Mouse (Mus musculus): ENCODE data around the gene Mapkapk3. TPM values are rescaled to one million over a fixed set of nuclear protein-coding genes. Genes with fewer than 3 reads are reported as not detected.
A peak's percentile ranks its signal among the peaks of the same experiment; 100 is the strongest.

Gene Mapkapk3
- total RNA-seq, 2 experiments from 2014 or later = 32.6 to 48.1 TPM

- Histone ChIP-seq H3K27ac (peak overlapping the region; percentile 87), H3K4me3 (peak overlapping the region; percentile 6)
- DNase-seq = peak; percentile 84
- TF ChIP-seq CTCF (IDR thresholded peaks at IDR 0.05) = peak; percentile 28; the same call in 1 of the 2 replicates
- intact Hi-C loops (cut with DNase I) = loop anchor here (2.0 to 5.0 kb wide), 2 partner anchors 20 to 33 kb away; partner anchors contain the start of gene Mapkapk3
Measured at GRCm38 (mm10) chr9:107254476-107254875, 35.2 kb downstream of the Mapkapk3 start.

GRCm38 (mm10) chr9:107252164-107252563, 37.5 kb downstream of the Mapkapk3 start:
- no peak for TF ChIP-seq CTCF (IDR thresholded peaks at IDR 0.05)
- DNase-seq = peak; percentile 50
- Histone ChIP-seq H3K27ac (no peak overlapping the region), H3K4me3 (no peak overlapping the region)
- intact Hi-C loops (cut with DNase I) = loop anchor here (5.0 kb wide), 1 partner anchor 35 kb away; the partner anchor contains the start of gene Mapkapk3

- no peak for DNase-seq
- no peak overlapping the region for H3K4me3 ChIP-seq
- intact Hi-C loops (cut with DNase I) = loop anchor here (5.0 kb wide), 1 partner anchor 37 kb away; the partner anchor contains the start of gene Mapkapk3
- TF ChIP-seq CTCF (IDR thresholded peaks at IDR 0.05) = no peak
- H3K27ac ChIP-seq = no peak overlapping the region
Measured at GRCm38 (mm10) chr9:107250416-107251337, 39.0 kb downstream of the Mapkapk3 start.

GRCm38 (mm10) chr9:107249154-107249553, 40.5 kb downstream of the Mapkapk3 start:
- Histone ChIP-seq H3K4me3 (no peak overlapping the region), H3K27ac (no peak overlapping the region)
- no peak for DNase-seq
- intact Hi-C loops (cut with DNase I) = no loop called here
- no peak for TF ChIP-seq CTCF (IDR thresholded peaks at IDR 0.05)

- no peak for DNase-seq
- intact Hi-C loops (cut with DNase I) = no loop called here
- no peak overlapping the region for H3K4me3 ChIP-seq
- TF ChIP-seq CTCF (IDR thresholded peaks at IDR 0.05) = peak; percentile 58
- no peak overlapping the region for H3K27ac ChIP-seq
Measured at GRCm38 (mm10) chr9:107246170-107246569, 43.5 kb downstream of the Mapkapk3 start.

GRCm38 (mm10) chr9:107245311-107245710, 44.4 kb downstream of the Mapkapk3 start:
- H3K27ac ChIP-seq = no peak overlapping the region
- no peak for DNase-seq
- TF ChIP-seq CTCF (IDR thresholded peaks at IDR 0.05) = no peak
- intact Hi-C loops (cut with DNase I) = no loop called here
- H3K4me3 ChIP-seq = no peak overlapping the region

- Histone ChIP-seq H3K27ac (no peak overlapping the region), H3K4me3 (no peak overlapping the region)
- intact Hi-C loops (cut with DNase I) = no loop called here
- no peak for TF ChIP-seq CTCF (IDR thresholded peaks at IDR 0.05)
- no peak for DNase-seq
Measured at GRCm38 (mm10) chr9:107236151-107236550, 53.5 kb downstream of the Mapkapk3 start.

- intact Hi-C loops (cut with DNase I) = no loop called here
- Histone ChIP-seq H3K27ac (no peak overlapping the region), H3K4me3 (no peak overlapping the region)
- no peak for DNase-seq
- no peak for TF ChIP-seq CTCF (IDR thresholded peaks at IDR 0.05)
Measured at GRCm38 (mm10) chr9:107235261-107235660, 54.4 kb downstream of the Mapkapk3 start.

GRCm38 (mm10) chr9:107232140-107232539, 57.5 kb downstream of the Mapkapk3 start:
- DNase-seq = no peak
- H3K27ac ChIP-seq = no peak overlapping the region
- peak overlapping the region; percentile 77 for H3K4me3 ChIP-seq
- intact Hi-C loops (cut with DNase I) = loop anchor here (5.0 kb wide), 1 partner anchor 105 kb away; the partner anchor contains the start of gene Hemk1
- TF ChIP-seq CTCF (IDR thresholded peaks at IDR 0.05) = no peak

- Histone ChIP-seq H3K27ac (no peak within 1 kb of the TSS), H3K4me3 (peak within 1 kb of the TSS; percentile 77)
- TF ChIP-seq CTCF (IDR thresholded peaks at IDR 0.05) = no peak
- peak; percentile 74 for DNase-seq
- intact Hi-C loops (cut with DNase I) = loop anchor here (5.0 kb wide), 1 partner anchor 106 kb away; the partner anchor contains the start of gene Hemk1
Measured at GRCm38 (mm10) chr9:107231539-107232139, 58.0 kb downstream of the Mapkapk3 start, which contains the start of gene Dock3. Dock3 (minus strand) TSS chr9:107231909.

- no peak overlapping the region for H3K27ac ChIP-seq
- peak overlapping the region; percentile 77 for H3K4me3 ChIP-seq
- intact Hi-C loops (cut with DNase I) = loop anchor here (5.0 kb wide), 1 partner anchor 106 kb away; the partner anchor contains the start of gene Hemk1
- TF ChIP-seq CTCF (IDR thresholded peaks at IDR 0.05) = peak; percentile 25; the same call in 1 of the 2 replicates
- DNase-seq = peak; percentile 30
Measured at GRCm38 (mm10) chr9:107230991-107231538, 58.6 kb downstream of the Mapkapk3 start.

- Histone ChIP-seq H3K4me3 (no peak overlapping the region), H3K27ac (no peak overlapping the region)
- intact Hi-C loops (cut with DNase I) = no loop called here
- DNase-seq = no peak
- no peak for TF ChIP-seq CTCF (IDR thresholded peaks at IDR 0.05)
Measured at GRCm38 (mm10) chr9:107224597-107224996, 65.1 kb downstream of the Mapkapk3 start.

Small RNA genes lying within 50 kb of the gene (microRNA-seq; reads per million reads assigned to microRNA genes)
- not detected for gene Gm22238

Other genes starting within 250 kb of the Mapkapk3 start
- gene Dock3, start 58.0 kb downstream of the Mapkapk3 start, total RNA-seq (2021) = not detected
- gene Cish, start 6.1 kb upstream of the Mapkapk3 start, total RNA-seq (2021) = 100 to 1,000 TPM in 1 of 2 experiments, 10 to 100 TPM in 1; 25.7 to 113 TPM
- gene Hemk1, start 48.5 kb upstream of the Mapkapk3 start, total RNA-seq (2021) = 10 to 100 TPM; 11.6 to 14.4 TPM
- gene 6430571L13Rik, start 50.7 kb upstream of the Mapkapk3 start, total RNA-seq (2021) = 10 to 100 TPM; 37.9 to 49.6 TPM
- gene Cacna2d2, start 109.7 kb upstream of the Mapkapk3 start, total RNA-seq (2021) = under 1 TPM; 0.28 to 0.73 TPM
- 10 to 100 TPM; 16.6 to 17.3 TPM for gene Tmem115, start 244.1 kb upstream of the Mapkapk3 start, total RNA-seq (2021)